Mouse (Mus musculus) myocyte (in vitro differentiated cells): ENCODE data around the gene Rtn4rl1. TPM values are rescaled to one million over a fixed set of nuclear protein-coding genes. Genes with fewer than 3 reads are reported as not detected.
A peak's percentile ranks its signal among the peaks of the same experiment; 100 is the strongest.

Source experiments
- H3K27me3 ChIP-seq: one replicate; pipeline ENCODE4 v1.6.1; 2011; ENCODE audit not compliant: control insufficient read depth, insufficient read depth, insufficient read length
- H3K36me3 ChIP-seq: one replicate; pipeline ENCODE4 v1.6.1; 2011; ENCODE audit not compliant: control insufficient read depth, insufficient read depth
- H3K4me2 ChIP-seq: one replicate; pipeline ENCODE4 v1.6.1; 2011; ENCODE audit warnings: low read depth, control low read depth
- H3K4me3 ChIP-seq: one replicate; pipeline ENCODE4 v1.5.1; 2011; ENCODE audit warnings: mild to moderate bottlenecking, control low read depth, moderate library complexity
- H3K79me2 ChIP-seq: one replicate; pipeline ENCODE4 v1.6.1; 2011; ENCODE audit not compliant: control insufficient read depth, insufficient read depth
- H3ac ChIP-seq: one replicate; pipeline ENCODE4 v1.6.1; 2011; ENCODE audit not compliant: control insufficient read depth, insufficient read length
- CEBPB ChIP-seq: IDR thresholded peaks from 2 replicates; pipeline ENCODE4 v1.6.1; 2011; ENCODE audit warnings: mild to moderate bottlenecking, moderate library complexity; ENCODE audit not compliant: poor library complexity, insufficient read depth, severe bottlenecking
- E2F4 ChIP-seq: IDR thresholded peaks from one replicate; pipeline ENCODE4 v1.6.1; 2011; ENCODE audit warnings: mild to moderate bottlenecking, control low read depth, moderate library complexity; ENCODE audit not compliant: insufficient read depth
- MAX ChIP-seq: IDR thresholded peaks from one replicate; pipeline ENCODE4 v1.6.1; 2011; ENCODE audit warnings: low read depth, mild to moderate bottlenecking, control low read depth
- MYOD1 ChIP-seq, 3 experiments: IDR thresholded peaks; one replicate each; pipeline ENCODE4 v1.6.1; 2011; ENCODE audit warnings: control low read depth in 2 of 3, low read depth in 2 of 3, mild to moderate bottlenecking in 2 of 3, moderate library complexity in 1 of 3; ENCODE audit not compliant: insufficient read length in 2 of 3, control insufficient read depth in 1 of 3
- MYOG ChIP-seq, 3 experiments: IDR thresholded peaks; one replicate each; pipeline ENCODE4 v1.6.1; 2011; ENCODE audit warnings: control low read depth in 2 of 3, low read depth in 2 of 3, mild to moderate bottlenecking in 2 of 3; ENCODE audit not compliant: insufficient read length in 2 of 3, control insufficient read depth in 1 of 3, insufficient read depth in 1 of 3
- POLR2A ChIP-seq: IDR thresholded peaks from one replicate; pipeline ENCODE4 v1.6.1; 2011; ENCODE audit warnings: low read depth, mild to moderate bottlenecking, control low read depth, moderate library complexity; ENCODE audit not compliant: insufficient read length
- POLR2AphosphoS2 ChIP-seq: IDR thresholded peaks from one replicate; pipeline ENCODE4 v1.6.1; 2011; ENCODE audit warnings: low read depth, control low read depth; ENCODE audit not compliant: insufficient read length
- REST ChIP-seq: IDR thresholded peaks from one replicate; pipeline ENCODE4 v1.6.1; 2011; ENCODE audit warnings: mild to moderate bottlenecking, control low read depth, moderate library complexity; ENCODE audit not compliant: insufficient read depth, insufficient read length
- SRF ChIP-seq: IDR thresholded peaks from one replicate; pipeline ENCODE4 v1.6.1; 2011; ENCODE audit warnings: low read depth; ENCODE audit not compliant: control insufficient read depth, insufficient read length
- TCF12 ChIP-seq: IDR thresholded peaks from one replicate; pipeline ENCODE4 v1.6.1; 2011; ENCODE audit warnings: mild to moderate bottlenecking, control low read depth; ENCODE audit not compliant: poor library complexity, insufficient read depth, severe bottlenecking
- TCF3 ChIP-seq: IDR thresholded peaks from one replicate; pipeline ENCODE4 v1.6.1; 2011; ENCODE audit warnings: low read depth, control low read depth; ENCODE audit not compliant: insufficient read length
- USF1 ChIP-seq: IDR thresholded peaks from one replicate; pipeline ENCODE4 v1.6.1; 2011; ENCODE audit warnings: low read depth, mild to moderate bottlenecking, control low read depth, moderate library complexity
- polyA plus RNA-seq: library from polyadenylated mRNA; unstranded; fragments of >200 nt; fragmentation: generic; extraction: Trizol; gene quantifications from one replicate; pipeline ENCODE4 v1.2.1, GENCODE M21; 2012; ENCODE audit warnings: missing spikeins

Rtn4rl1 gene
- polyA plus RNA-seq, 1 experiment: 0.16 TPM

DNA sequence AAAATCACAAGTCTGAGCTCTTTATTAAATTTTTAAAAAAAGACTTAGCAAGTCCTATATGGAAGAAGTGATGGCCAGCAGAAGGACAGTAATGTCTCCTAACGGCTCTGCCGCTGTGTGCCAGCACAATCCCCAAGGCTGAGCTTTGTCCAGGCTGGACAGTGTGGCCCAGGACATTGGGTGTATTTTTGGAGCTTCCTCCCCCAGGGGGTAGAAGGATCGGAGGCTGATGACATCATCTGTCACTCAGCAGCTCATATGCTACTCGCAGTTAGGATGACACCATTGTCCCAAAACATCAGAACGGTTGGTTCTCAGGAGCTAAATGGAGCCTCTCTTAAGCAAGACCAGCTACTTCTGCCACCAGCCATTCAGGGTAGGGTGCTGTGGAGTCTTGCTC is 74.9 kb downstream of the Rtn4rl1 start:
- Histone ChIP-seq H3K4me2 (peak overlapping the region; percentile 25), H3K27me3 (peaks cover 3% of the 10 kb centered on the region), H3K79me2 (no peaks in the 10 kb centered on the region), H3ac (no peak overlapping the region), H3K4me3 (no peak overlapping the region), H3K36me3 (no peaks in the 10 kb centered on the region)
- TF ChIP-seq TCF12 (no peak), USF1 (no peak), E2F4 (no peak), POLR2A (no peak), TCF3 (no peak), MYOD1 (IDR thresholded peaks at IDR 0.05; ENCODE audit: control insufficient read depth in 1 of 3, insufficient read length in 2 of 3, low read depth in 2 of 3) (no peak), POLR2AphosphoS2 (no peak), CEBPB (no peak), MYOG (IDR thresholded peaks at IDR 0.05; ENCODE audit: control insufficient read depth in 1 of 3, insufficient read depth in 1 of 3, insufficient read length in 2 of 3, low read depth in 2 of 3) (no peak), SRF (no peak), REST (no peak), MAX (no peak)

GRCm38 (mm10) chr11:75269213-75269612 is 75.6 kb downstream of the Rtn4rl1 start:
- Histone ChIP-seq H3ac (no peak overlapping the region), H3K27me3 (peaks cover 10% of the 10 kb centered on the region), H3K4me3 (no peak overlapping the region), H3K79me2 (no peaks in the 10 kb centered on the region), H3K36me3 (no peaks in the 10 kb centered on the region), H3K4me2 (no peak overlapping the region)
- TF ChIP-seq USF1: no peak
- no peak for TF ChIP-seq TCF12
- no peak for TF ChIP-seq E2F4
- no peak for TF ChIP-seq MYOG (IDR thresholded peaks at IDR 0.05; ENCODE audit: control insufficient read depth in 1 of 3, insufficient read depth in 1 of 3, insufficient read length in 2 of 3, low read depth in 2 of 3)

- Histone ChIP-seq H3ac (no peak overlapping the region), H3K79me2 (no peaks in the 10 kb centered on the region), H3K36me3 (no peaks in the 10 kb centered on the region), H3K4me3 (no peak overlapping the region), H3K4me2 (no peak overlapping the region), H3K27me3 (peaks cover 18% of the 10 kb centered on the region)
- TF ChIP-seq REST (no peak), E2F4 (no peak), TCF3 (no peak), MYOG (IDR thresholded peaks at IDR 0.05; ENCODE audit: control insufficient read depth in 1 of 3, insufficient read depth in 1 of 3, insufficient read length in 2 of 3, low read depth in 2 of 3) (no peak), POLR2A (no peak), TCF12 (no peak), MAX (no peak), MYOD1 (IDR thresholded peaks at IDR 0.05; ENCODE audit: control insufficient read depth in 1 of 3, insufficient read length in 2 of 3, low read depth in 2 of 3) (no peak), CEBPB (no peak), POLR2AphosphoS2 (no peak), USF1 (no peak), SRF (no peak)
Measured at GRCm38 (mm10) chr11:75270276-75270984, 76.8 kb downstream of the Rtn4rl1 start.

GRCm38 (mm10) chr11:75270985-75271434 is 77.4 kb downstream of the Rtn4rl1 start:
- TF ChIP-seq MYOD1 (IDR thresholded peaks at IDR 0.05; ENCODE audit: control insufficient read depth in 1 of 3, insufficient read length in 2 of 3, low read depth in 2 of 3) (peak in 2 of 3 experiments; percentile 34 to 68), TCF12 (no peak), MYOG (IDR thresholded peaks at IDR 0.05; ENCODE audit: control insufficient read depth in 1 of 3, insufficient read depth in 1 of 3, insufficient read length in 2 of 3, low read depth in 2 of 3) (peak in 2 of 3 experiments; percentile 63 to 66)
- Histone ChIP-seq H3ac (no peak overlapping the region), H3K4me2 (no peak overlapping the region), H3K4me3 (no peak overlapping the region), H3K79me2 (no peaks in the 10 kb centered on the region), H3K36me3 (no peaks in the 10 kb centered on the region), H3K27me3 (peaks cover 18% of the 10 kb centered on the region)

DNA sequence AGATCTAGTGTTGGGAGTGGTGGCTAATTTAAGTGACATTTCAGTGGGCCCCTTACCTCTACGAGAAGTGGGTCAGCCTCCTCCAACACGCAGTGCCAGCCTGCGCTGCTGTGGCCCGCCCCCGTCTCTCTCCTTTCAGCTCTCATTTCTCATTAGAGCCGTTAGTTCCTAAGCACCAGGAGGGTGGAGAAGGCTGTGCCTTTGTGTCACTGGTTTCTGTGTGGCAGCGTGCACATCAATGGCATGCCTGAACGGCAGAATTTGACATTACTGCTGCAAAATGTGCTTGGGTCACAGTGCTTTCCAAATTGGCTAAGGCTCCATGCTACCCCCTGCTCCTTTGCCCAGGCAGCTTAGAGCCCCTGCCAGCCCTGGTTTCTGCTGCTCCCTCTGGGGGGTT is 79.9 kb downstream of the Rtn4rl1 start:
- no peak overlapping the region for H3ac ChIP-seq
- peaks cover 18% of the 10 kb centered on the region for H3K27me3 ChIP-seq
- no peaks in the 10 kb centered on the region for H3K36me3 ChIP-seq
- no peak for TF ChIP-seq POLR2A
- no peak for TF ChIP-seq REST
- no peak for TF ChIP-seq MAX
- TF ChIP-seq POLR2AphosphoS2: no peak
- H3K4me2 ChIP-seq: no peak overlapping the region
- no peak overlapping the region for H3K4me3 ChIP-seq
- no peaks in the 10 kb centered on the region for H3K79me2 ChIP-seq
